Comparison of ENCODE assay signal across 8 mouse cellular contexts in the genomic region with DNA sequence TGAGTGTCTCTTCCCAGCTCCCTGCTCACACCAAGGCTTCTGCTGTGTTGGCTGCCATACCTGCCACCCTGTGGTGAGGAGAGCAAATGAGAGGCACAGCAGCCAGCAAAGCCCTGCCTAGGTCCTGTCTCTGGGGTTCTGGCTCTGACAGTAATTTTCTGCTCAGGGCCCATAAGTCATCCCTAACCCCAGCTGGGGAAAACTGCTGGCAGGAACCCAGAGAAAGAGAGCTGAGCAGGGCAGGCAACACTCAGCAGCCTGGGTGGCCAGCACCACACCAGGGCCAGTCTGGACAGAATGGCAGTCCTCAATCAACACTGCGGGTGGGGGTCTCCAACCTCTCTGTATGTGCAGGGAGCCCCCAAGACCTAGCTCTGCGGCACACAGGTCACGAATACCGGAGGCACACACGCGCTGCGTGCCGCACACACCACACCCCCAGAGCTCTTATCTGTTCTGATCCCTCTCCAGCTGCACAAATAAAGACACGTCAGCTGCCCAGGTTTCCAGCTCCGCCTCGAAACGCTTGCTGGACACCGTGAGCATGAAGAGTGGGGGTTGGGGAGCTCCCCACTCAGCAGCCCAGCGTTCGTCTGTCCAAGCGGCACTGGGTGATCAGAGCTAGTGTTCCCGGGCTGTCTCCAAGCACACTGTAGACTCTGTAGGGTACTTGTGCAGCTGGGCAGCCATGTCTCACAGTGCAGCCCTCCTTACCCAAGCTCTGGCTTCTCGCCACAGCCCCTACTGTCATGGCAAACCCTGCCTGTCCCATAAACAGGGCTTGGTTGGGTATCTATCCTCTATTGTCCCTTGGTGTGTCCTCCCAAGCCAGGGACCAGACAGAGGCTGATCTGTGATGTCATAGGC. TPM values are rescaled to one million over a fixed set of nuclear protein-coding genes. Genes with fewer than 3 reads are reported as not detected.
DNase-seq lines count a peak whose midpoint lies in the region; ATAC-seq lines count a peak whose summit lies in the region.

No protein-coding gene starts in this region.

- ATAC-seq in frontal cortex, adult (ENCODE audit: low TSS enrichment), result peak; percentile 24; the same call in 1 of the 2 replicates
- peak; percentile 45 for ATAC-seq in forebrain, embryonic 14.5 days
- ATAC-seq in limb, embryonic 11.5 days (ENCODE audit: insufficient number of reproducible peaks, low FRiP score, low TSS enrichment, low read depth), result peak; percentile 41; the same call in 1 of the 2 replicates

- 0 out of 2 replicates have a peak, but pooled peaks cover 4% of the 10 kb centered on the region for H3K36me3 ChIP-seq in forebrain, embryonic 14.5 days (ENCODE audit: control insufficient read depth, insufficient read depth, low read length)
- peaks cover 30% of the 10 kb centered on the region for H3K36me3 ChIP-seq in hindbrain, embryonic 10.5 days
- H3K36me3 ChIP-seq in limb, embryonic 11.5 days (ENCODE audit: control insufficient read depth, insufficient read depth, low read length), result peaks cover 2% of the 10 kb centered on the region; the same call in 1 of the 2 replicates

- H3K9me3 ChIP-seq in forebrain, embryonic 14.5 days (replicated peaks; ENCODE audit: control insufficient read depth, low read length), result no peaks in the 10 kb centered on the region
- H3K9me3 ChIP-seq in hindbrain, embryonic 10.5 days, result no peaks in the 10 kb centered on the region
- no peaks in the 10 kb centered on the region for H3K9me3 ChIP-seq in limb, embryonic 11.5 days (ENCODE audit: control insufficient read depth, low read length)

- no peak overlapping the region for H3K4me3 ChIP-seq in forebrain, embryonic 14.5 days (ENCODE audit: low read depth, low read length)
- peak overlapping the region; percentile 30 for H3K4me3 ChIP-seq in hindbrain, embryonic 10.5 days
- no peak overlapping the region for H3K4me3 ChIP-seq in limb, embryonic 11.5 days (ENCODE audit: low read depth, low read length)

- 13% methylated on average over 18 of the region's 18 CpGs for WGBS in forebrain, embryonic 14.5 days
- WGBS in hindbrain, embryonic 10.5 days, result 18% methylated on average over 18 of the region's 18 CpGs
- WGBS in limb, embryonic 11.5 days, result 14% methylated on average over 18 of the region's 18 CpGs

- no peaks in the 10 kb centered on the region for H3K27me3 ChIP-seq in forebrain, embryonic 14.5 days (replicated peaks; ENCODE audit: control insufficient read depth, insufficient read depth, low read length)
- no peaks in the 10 kb centered on the region for H3K27me3 ChIP-seq in hindbrain, embryonic 10.5 days (ENCODE audit: insufficient read depth, poor library complexity, severe bottlenecking)
- no peaks in the 10 kb centered on the region for H3K27me3 ChIP-seq in limb, embryonic 11.5 days (ENCODE audit: control insufficient read depth, insufficient read depth, low read length)

- H3K4me1 ChIP-seq in forebrain, embryonic 14.5 days (ENCODE audit: control insufficient read depth, insufficient read depth, low read length), result peaks cover 50% of the 10 kb centered on the region
- peaks cover 81% of the 10 kb centered on the region for H3K4me1 ChIP-seq in hindbrain, embryonic 10.5 days (replicated peaks)
- peaks cover 42% of the 10 kb centered on the region for H3K4me1 ChIP-seq in limb, embryonic 11.5 days (ENCODE audit: control insufficient read depth, insufficient read depth, low read length)

- H3K4me2 ChIP-seq in forebrain, embryonic 14.5 days (ENCODE audit: low read length), result peak overlapping the region; percentile 38
- peak overlapping the region; percentile 31; the same call in 1 of the 2 replicates for H3K4me2 ChIP-seq in limb, embryonic 11.5 days (ENCODE audit: low read depth, severe bottlenecking)

- DNase-seq in frontal cortex, postnatal 10 days (ENCODE audit: low spot score in 2 of 2), result no peak
- peak; percentile 65 for DNase-seq in cerebellum, adult 11 months
- DNase-seq in forebrain, embryonic 14.5 days (ENCODE audit: low spot score), result peak; percentile 62
- DNase-seq in hindbrain, embryonic 10.5 days (ENCODE audit: low spot score), result peak; percentile 61
- peak; percentile 51 for DNase-seq in limb, embryonic 11.5 days (ENCODE audit: low spot score)
- peak; percentile 75 for DNase-seq in mesoderm, embryonic 11.5 days (ENCODE audit: low read depth, low spot score)
- DNase-seq in urinary bladder, postnatal 36 days (ENCODE audit: low spot score in 2 of 2), result peak; percentile 73 to 81

- peak overlapping the region; percentile 46 for H3K9ac ChIP-seq in forebrain, embryonic 14.5 days (ENCODE audit: low read length)
- H3K9ac ChIP-seq in limb, embryonic 11.5 days (ENCODE audit: low read length), result 0 out of 2 replicates have a peak overlapping the region, but pooled peaks have one; percentile 17

- H3K27ac ChIP-seq in forebrain, embryonic 14.5 days (ENCODE audit: low read depth, low read length), result peak overlapping the region; percentile 85
- peak overlapping the region; percentile 84 for H3K27ac ChIP-seq in hindbrain, embryonic 10.5 days
- peak overlapping the region; percentile 36; the same call in 1 of the 2 replicates for H3K27ac ChIP-seq in limb, embryonic 11.5 days (replicated peaks; ENCODE audit: low read depth, low read length)

RNA-seq across cellular contexts. Expression of a gene that starts 13.0 kb away (rescaled TPM):
- 24.6 and 35.8 TPM in 2 replicates for polyA plus RNA-seq in forebrain, embryonic 14.5 days (2014; fragmentation: Nextera tagmentation; extraction: Ambion mirVana)
- polyA plus RNA-seq in hindbrain, embryonic 10.5 days (2016; fragmentation: Nextera tagmentation; extraction: Ambion mirVana), result 29.5 and 37.9 TPM in 2 replicates
- 10.8 TPM in 2 replicates for polyA plus RNA-seq in limb, embryonic 11.5 days (2014; fragmentation: Nextera tagmentation; extraction: Ambion mirVana)

RNA-seq across cellular contexts. Expression of a gene that starts 13.1 kb away (rescaled TPM):
- polyA plus RNA-seq in forebrain, embryonic 14.5 days (2014; fragmentation: Nextera tagmentation; extraction: Ambion mirVana), result 11.0 and 12.5 TPM in 2 replicates
- 20.0 and 21.3 TPM in 2 replicates for polyA plus RNA-seq in hindbrain, embryonic 10.5 days (2016; fragmentation: Nextera tagmentation; extraction: Ambion mirVana)
- polyA plus RNA-seq in limb, embryonic 11.5 days (2014; fragmentation: Nextera tagmentation; extraction: Ambion mirVana), result 8.9 and 10.8 TPM in 2 replicates

RNA-seq across cellular contexts. Expression of a gene that starts 52.4 kb away (rescaled TPM):
- 28.3 and 45.5 TPM in 2 replicates for polyA plus RNA-seq in forebrain, embryonic 14.5 days (2014; fragmentation: Nextera tagmentation; extraction: Ambion mirVana)
- 28.3 and 35.5 TPM in 2 replicates for polyA plus RNA-seq in hindbrain, embryonic 10.5 days (2016; fragmentation: Nextera tagmentation; extraction: Ambion mirVana)
- 16.5 and 17.9 TPM in 2 replicates for polyA plus RNA-seq in limb, embryonic 11.5 days (2014; fragmentation: Nextera tagmentation; extraction: Ambion mirVana)

Comparison
In these comparisons a context has a peak if more than half of its experiments do, and no peak if none do; other contexts are left out.
1. DNase-seq: peak in cerebellum, adult 11 months (single experiment), forebrain, embryonic 14.5 days (single experiment), hindbrain, embryonic 10.5 days (single experiment), limb, embryonic 11.5 days (single experiment), mesoderm, embryonic 11.5 days (single experiment) and urinary bladder, postnatal 36 days (2 of 2); none in frontal cortex, postnatal 10 days (0 of 2).
2. Peak in every context shown above with its lines, with median percentiles within 50 percentile points of each other: ATAC-seq and H3K27ac ChIP-seq.